Mouse (Mus musculus) embryonic fibroblast, embryonic 13.5 days (primary cell): Measurements from ENCODE around the gene Acat3. TPM values are rescaled to one million over a fixed set of nuclear protein-coding genes. Genes with fewer than 3 reads are reported as not detected.
"Not testable (repeated sequence)": the region's sequence is repeated elsewhere in the genome, so short reads cannot be mapped to it uniquely, and the experiment has no call there.

ENCODE experiments used
- H3K27ac ChIP-seq: 2 replicates; pipeline ENCODE4 v1.5.1; 2012; ENCODE audit warnings: low read length, control low read depth, inconsistent platforms; ENCODE audit not compliant: insufficient read depth
- H3K4me1 ChIP-seq: 2 replicates; pipeline ENCODE4 v1.6.1; 2011; ENCODE audit warnings: low read length; ENCODE audit not compliant: control insufficient read depth, insufficient read depth
- H3K4me3 ChIP-seq: 2 replicates; pipeline ENCODE4 v1.5.1; 2011; ENCODE audit warnings: mild to moderate bottlenecking, control low read depth, low read length; ENCODE audit not compliant: insufficient read depth
- CTCF ChIP-seq: IDR thresholded peaks from 2 replicates; pipeline ENCODE4 v1.5.1; 2011; ENCODE audit warnings: mild to moderate bottlenecking, control low read depth, low read length, moderate library complexity, borderline replicate concordance; ENCODE audit not compliant: insufficient read depth
- POLR2A ChIP-seq: IDR thresholded peaks from 2 replicates; pipeline ENCODE4 v1.6.1; 2011; ENCODE audit warnings: low read depth, mild to moderate bottlenecking, control low read depth, low read length, moderate library complexity
- polyA plus RNA-seq: library from polyadenylated mRNA; stranded (reverse); fragments of >200 nt; gene quantifications from 2 replicates; pipeline ENCODE4 v1.2.4, GENCODE M21; 2011; ENCODE audit warnings: low read depth; ENCODE audit not compliant: missing spikeins, insufficient read length

Acat3 gene
- polyA plus RNA-seq, 1 experiment = 0.61 TPM

GRCm38 (mm10) chr17:12949669-12950068 lies 9.3 kb upstream of the Acat3 start:
- H3K4me3 ChIP-seq = no peak overlapping the region
- H3K4me1 ChIP-seq = no peaks in the 10 kb centered on the region
- no peak overlapping the region for H3K27ac ChIP-seq
- no peak for TF ChIP-seq POLR2A
- no peak for TF ChIP-seq CTCF

DNA sequence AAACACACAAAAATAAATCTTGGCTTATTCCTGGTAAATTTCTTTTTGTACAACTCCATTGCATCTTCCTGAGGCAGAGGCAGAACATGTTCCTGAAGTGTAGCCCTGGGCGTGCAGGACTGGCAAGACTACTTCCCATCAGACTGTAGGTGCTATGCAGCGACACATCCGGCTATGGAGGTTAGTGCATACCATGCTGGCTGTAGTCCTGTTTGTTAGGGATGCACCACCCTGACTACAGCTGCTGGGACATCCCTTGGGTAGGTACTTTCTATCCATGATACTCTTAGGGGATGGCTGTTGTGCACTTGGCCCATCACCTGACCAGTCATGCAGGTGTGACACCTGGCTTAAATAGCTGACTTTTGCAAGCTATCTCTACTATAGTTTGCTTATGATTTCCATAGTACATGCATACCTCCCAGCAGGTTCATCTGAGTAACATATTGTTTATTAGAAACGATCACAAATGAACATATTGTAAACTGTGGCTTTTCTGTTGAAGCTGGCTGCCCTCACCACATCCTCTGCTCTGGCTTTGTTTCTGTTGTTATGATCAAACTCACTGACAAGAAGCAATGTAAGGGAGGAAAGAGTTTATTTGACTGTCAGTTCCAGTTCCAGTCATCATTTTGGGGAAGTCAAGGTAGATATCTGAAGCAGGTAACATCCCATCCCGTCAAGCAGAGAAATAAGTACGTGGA lies 2.2 kb upstream of the Acat3 start:
- Histone ChIP-seq H3K4me1 (no peaks in the 10 kb centered on the region), H3K4me3 (no peak overlapping the region), H3K27ac (no peak overlapping the region)
- TF ChIP-seq POLR2A (no peak), CTCF (no peak)

DNA sequence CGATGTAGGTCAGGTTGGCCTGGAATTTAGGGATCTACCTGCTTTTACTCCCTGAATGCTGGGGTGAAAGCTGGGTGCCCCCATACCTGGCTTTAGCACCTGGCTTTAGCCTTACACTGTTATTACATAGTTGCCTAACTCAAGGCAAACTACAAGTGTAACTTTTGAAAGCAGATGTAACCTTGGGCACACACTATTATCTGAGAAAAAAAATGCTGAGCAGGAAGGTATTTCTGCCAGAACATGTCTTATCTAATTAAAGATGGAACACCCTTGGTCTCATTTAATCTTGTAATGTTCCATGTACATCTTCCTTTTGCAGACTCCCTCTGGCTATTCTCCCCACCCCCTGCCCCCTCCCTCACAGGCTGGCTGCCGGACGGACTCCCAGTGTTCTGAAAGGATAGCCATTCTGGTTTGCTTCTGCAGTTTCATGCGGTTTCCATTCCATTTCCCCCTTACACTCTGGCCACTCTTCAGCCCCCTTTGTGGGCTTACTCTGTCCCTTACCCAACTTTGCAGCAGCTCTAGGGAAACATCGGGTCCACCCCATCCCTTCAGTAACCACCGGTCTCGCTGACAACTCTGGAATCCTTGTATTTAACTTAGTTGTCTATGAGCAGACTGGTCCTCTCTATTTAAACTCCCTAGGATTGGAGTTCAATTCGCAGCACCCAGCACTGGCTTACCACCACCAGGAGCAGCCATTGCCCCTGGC lies 1.3 kb upstream of the Acat3 start:
- no peak overlapping the region for H3K4me3 ChIP-seq
- no peak overlapping the region for H3K27ac ChIP-seq
- no peaks in the 10 kb centered on the region for H3K4me1 ChIP-seq
- no peak for TF ChIP-seq CTCF
- TF ChIP-seq POLR2A = no peak

GRCm38 (mm10) chr17:12939377-12940148 lies 837 bp downstream of the Acat3 start:
- H3K4me1 ChIP-seq, H3K27ac ChIP-seq, H3K4me3 ChIP-seq: not testable (repeated sequence)

DNA sequence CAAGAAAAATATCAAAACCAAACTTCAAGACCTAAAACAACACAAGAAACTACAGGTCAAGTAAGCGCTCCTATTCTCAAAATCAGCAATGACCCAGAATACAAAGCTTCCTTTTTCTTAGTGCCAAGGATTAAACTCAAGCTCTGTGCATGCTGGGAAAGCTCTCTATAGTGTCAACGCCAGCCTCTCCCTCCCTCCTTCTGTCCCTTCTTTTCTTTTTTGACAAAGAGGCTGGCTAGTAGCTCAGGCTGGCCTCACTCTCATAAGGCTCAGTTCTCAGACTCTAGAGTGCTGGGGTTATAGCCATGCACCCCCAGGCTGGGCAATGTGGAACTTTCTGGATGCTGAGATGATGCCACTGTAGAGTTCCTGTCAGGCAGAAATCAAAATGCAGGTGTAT lies 2.3 kb downstream of the Acat3 start:
- Histone ChIP-seq H3K4me1 (no peaks in the 10 kb centered on the region), H3K27ac (no peak overlapping the region), H3K4me3 (no peak overlapping the region)
- no peak for TF ChIP-seq POLR2A
- TF ChIP-seq CTCF = no peak

DNA sequence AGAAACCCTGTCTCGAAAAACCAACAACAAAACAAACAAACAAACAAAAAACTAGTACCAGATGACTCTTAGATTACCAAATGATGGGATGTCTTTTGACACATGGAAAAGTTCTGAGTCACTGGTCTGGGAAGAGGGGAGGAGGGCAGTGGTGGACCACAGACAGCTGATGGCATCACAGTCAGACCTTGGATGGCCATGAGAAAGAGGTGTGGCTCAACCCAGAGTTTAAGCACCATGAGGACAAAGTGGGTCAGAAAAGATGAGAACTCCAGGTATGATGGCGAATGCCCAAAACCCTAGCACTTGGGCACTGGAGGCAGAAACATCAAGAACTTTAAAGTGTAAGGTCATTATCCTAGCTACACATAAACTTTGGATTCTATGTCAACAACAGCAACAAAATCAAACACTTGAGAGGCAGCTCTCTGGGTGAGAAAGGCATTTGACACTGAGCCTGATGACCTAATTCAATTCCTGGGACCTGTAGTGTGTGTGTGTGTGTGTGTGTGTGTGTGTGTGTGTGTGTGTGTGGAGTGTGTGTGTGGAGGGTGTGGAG lies 2.9 kb downstream of the Acat3 start:
- Histone ChIP-seq H3K27ac (no peak overlapping the region), H3K4me3 (no peak overlapping the region), H3K4me1 (no peaks in the 10 kb centered on the region)
- TF ChIP-seq CTCF = no peak
- TF ChIP-seq POLR2A = no peak

- no peak overlapping the region for H3K27ac ChIP-seq
- no peak for TF ChIP-seq CTCF
- TF ChIP-seq POLR2A = no peak
Observed at GRCm38 (mm10) chr17:12935719-12936118, 4.7 kb downstream of the Acat3 start.

DNA sequence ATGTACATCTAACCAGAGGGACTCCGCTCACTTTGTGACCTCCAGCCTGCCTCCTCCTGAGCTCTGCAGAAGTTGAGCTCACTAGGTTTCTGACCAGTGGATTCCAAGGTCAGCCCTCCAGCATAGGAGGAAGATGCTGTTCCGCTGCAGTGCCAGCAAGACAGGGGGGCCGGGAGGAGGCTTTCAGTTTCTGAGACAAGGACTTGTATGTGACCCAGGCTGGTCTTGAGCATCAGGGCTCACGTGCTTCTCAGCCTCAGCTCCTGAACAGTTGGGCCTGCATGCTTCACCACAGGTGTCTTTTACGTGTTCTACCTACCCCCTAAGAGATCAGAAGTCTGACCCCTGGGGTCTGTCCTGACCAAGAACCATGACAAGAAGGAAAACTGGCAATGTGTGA lies 8.8 kb downstream of the Acat3 start:
- not testable (repeated sequence) for H3K4me3 ChIP-seq, H3K4me1 ChIP-seq, H3K27ac ChIP-seq

More at GRCm38 (mm10) chr17:12935719-12936118, 4.7 kb downstream of the Acat3 start:
- no peak overlapping the region for H3K4me3 ChIP-seq
- H3K4me1 ChIP-seq = no peaks in the 10 kb centered on the region

DNA sequence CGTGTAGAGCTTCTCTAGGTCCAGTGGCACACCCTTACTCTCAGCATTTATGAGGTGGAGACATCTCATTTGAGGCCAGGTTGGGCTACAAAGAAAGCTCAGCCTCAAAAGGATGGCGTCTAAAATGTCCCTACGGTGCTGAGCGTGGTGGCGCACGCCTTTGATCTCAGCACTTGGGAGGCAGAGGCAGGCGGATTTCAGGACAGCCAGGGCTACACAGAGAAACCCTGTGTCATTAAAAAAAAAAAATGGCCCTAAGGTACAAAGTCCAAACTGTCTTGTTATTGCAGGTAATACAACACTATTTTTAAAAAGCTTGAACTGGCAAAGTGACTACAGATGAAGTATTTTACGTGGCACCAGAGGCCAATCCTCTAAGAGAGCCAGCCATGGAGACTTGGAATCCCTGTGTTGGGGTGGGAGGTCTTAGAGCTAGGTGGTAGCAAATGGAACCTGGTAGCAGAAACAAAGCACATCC lies 14.7 kb downstream of the Acat3 start:
- no peak for TF ChIP-seq CTCF
- TF ChIP-seq POLR2A = no peak
- H3K27ac ChIP-seq = no peak overlapping the region
- no peaks in the 10 kb centered on the region for H3K4me1 ChIP-seq
- no peak overlapping the region for H3K4me3 ChIP-seq

DNA sequence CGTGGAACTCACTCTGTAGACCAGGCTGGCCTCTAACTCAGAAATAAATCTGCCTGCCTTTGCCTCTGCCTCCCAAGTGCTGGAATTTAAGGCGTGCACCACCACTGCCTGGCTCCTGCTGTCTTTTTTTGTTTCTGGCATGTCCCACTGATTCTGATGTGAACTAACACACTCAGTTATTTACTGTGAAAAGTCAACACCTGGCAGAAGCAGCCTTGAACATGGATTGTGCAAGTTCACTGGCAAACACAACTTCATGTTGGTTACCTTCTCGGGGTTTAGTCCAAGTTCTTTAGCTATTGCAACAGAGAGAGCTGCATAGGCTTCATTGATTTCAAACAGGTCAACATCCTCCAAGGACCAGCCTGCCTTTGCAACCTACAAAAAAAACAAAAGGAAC lies 15.4 kb downstream of the Acat3 start:
- TF ChIP-seq CTCF = no peak
- TF ChIP-seq POLR2A = no peak
- Histone ChIP-seq H3K4me1 (no peaks in the 10 kb centered on the region), H3K27ac (no peak overlapping the region), H3K4me3 (no peak overlapping the region)
